Mouse (Mus musculus): ENCODE data around the gene Npm3.

The Npm3 gene

DNA sequence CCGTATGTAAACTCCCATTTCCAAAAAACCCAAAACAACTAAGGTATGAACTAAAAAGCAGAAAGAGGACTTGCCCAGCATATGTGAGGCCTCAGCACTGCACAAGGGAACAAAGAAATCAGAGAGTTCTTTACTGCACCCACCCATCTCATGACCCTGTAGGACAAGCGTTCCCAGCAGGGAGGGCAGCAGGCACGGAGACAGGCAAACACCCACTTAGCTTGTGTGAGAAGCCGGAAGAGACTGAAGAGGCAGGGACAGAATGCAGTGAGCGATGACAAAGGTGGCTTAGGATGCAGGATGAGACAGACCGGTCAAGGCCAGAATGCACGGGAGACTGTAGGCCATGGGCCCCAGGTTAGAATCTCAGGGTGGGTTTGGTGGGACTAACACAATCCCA is 17.7 kb downstream of the Npm3 start:
- no peak for DNase-seq

DNA sequence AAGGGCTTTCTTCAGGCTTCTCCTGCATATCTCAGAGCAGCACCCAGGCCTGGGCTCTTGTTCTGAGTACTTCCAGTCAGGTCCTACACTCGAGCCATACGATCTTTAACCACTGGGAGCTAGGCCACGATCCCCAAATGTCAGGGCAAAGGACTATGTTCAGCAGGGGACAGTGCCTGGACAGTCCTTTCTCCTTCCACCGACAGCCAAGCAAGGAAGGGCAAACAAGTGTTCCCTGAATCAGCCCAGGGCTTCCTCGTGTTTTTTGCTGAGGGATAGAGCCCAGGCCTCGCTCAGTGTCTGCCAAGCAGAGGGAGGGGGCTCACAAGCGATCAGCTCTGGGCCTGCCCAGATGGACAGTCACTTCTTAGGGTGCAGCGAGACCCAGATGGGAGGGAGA is 19.3 kb downstream of the Npm3 start:
- no peak for DNase-seq

DNA sequence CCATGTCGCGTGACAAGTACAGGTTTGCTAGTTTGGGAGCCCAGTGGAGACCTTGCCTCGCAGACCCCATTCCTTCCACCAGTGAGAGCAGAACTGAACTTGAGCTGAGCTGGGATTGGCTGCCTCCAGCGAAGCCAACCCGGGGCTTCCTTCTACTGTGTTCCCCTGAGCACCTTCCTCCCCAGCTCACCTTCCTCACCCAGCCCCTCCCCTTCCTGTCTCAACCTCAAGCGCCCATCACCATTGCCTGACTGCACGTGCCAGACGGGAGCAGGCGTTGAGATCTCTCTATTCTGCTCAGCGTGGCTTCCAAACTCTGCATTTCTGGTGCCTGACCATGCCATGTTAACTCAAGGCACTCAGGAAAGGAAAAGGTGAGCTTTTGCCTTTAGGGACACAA is 22.2 kb downstream of the Npm3 start:
- no peak for DNase-seq

DNA sequence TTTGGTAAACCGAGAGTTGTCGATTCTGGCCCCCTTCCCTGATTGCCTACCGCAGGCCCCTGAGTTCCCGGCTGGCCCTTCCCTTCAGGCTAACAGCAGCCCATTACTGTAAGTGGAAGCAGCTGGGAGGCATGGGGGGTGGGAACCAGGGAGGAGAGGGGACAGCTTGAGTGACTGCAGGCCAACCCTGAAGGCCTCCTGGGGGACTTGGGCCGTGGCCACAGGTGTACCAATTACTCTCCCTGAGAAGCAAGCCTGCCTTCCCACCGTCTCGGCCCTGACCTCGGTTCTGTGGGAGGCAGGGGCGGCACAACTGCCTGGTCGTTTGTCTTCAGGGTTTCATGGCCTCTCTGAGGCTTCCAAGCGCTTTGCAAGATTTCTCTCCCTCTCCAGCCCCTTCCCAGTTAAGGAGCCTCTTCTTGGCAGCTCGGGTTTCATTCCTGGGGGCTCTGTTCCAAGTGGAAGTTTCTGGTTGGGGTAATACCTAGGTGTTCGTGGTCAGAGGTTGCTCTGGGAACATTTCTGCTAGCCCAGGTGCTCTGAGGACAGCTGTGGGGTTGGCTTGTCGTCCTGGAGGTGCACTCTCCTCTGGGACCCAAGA is 23.6 kb downstream of the Npm3 start:
- no peak for DNase-seq

DNA sequence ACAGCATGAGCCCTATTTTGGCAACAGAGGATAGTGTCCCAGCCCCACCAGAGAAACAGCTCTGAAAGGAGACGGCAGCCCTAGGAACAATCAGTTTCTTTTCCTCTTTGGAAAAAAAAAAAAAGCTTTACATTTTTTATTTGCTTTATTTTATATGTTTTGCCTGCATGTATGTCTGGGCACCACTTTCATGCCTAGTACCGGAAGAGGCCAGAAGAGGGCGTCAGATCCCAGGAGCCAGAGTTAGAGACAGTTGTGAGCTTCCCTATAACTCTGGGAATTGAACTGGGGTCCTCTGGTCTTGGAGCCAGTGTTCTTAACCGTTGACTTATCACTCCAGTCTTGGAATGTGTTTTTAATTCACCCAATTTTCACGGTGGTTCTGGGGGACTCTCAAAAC is 27.2 kb downstream of the Npm3 start:
- no peak for DNase-seq

DNA sequence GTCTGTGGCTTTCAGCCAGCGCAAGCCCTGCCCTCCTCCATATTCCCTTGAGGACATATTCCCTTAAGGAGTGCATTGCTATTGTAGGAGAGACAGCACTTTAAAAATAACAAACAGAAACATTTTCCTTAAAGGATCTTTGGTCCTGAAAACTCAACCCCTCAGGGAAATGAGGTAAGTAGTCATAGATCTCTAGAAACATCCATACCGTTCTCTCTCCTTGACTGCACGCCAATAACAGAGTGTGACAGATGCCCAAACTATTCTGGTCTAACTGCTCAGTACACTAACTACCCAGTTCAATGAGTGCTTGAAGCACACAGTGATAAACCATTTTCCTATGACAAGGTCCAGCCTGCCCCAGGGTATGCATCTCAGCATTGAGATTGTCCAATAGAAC is 31.1 kb downstream of the Npm3 start:
- DNase-seq = peak; percentile 19

DNA sequence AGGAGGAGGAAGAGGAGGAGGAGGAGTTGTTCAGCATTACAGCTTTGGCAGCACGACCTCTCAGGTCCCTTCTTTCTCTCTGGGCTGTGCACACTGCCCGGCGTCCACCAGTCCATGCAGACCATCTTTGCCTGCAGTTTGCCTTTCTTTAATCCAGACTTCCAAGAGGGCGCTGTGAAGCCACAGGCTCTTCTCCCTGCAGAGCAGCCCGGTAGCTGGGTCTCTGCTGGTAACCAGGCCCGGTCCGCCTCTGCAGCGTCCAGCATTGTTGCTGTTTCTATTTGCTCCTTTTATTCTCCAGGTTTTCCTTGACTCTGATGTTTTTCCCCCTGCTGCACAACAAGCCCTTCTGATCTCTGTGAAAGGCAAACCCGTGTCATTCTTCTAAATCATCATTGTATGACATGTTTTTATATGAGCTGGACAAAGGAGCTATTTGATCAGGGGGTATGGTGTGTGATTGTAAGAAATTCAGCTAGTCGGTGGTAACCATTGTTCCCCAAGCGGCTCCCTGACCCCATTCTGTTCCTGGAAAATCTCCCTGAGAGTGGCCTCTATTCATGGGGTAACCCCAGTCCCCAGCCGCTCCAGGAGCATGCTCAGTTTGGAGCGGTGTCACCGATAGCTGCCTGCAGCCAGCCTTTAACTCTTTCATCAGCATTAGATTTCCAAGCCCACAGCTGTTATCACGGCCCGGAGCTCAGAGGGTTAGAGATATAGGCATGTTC is 31.7 kb downstream of the Npm3 start:
- peak; percentile 50 for DNase-seq

DNA sequence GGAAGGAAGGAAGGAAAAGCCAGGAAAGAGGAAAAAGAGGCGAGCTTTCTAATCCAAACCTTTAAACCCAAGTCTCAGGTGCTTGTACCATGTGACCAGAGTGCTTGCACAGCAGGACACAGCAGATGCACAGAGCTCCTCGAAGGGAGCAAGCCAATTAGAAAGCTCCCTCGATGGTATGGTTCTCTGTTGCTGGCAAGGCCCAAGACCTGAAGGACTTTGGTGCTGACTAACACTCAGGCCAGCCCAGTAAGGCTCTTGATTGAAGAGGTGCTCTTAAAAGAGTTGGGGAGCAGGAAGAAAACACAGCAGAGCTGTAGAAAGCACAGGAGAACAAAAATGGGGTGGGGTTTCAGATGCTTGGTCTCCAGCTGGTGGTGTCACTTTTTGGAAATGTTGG is 40.7 kb downstream of the Npm3 start:
- DNase-seq = no peak
